Mouse (Mus musculus): Measurements from ENCODE around the gene Sema3a. TPM values are rescaled to one million over a fixed set of nuclear protein-coding genes. Genes with fewer than 3 reads are reported as not detected.

The Sema3a gene
- total RNA-seq (2015): not detected in 2 replicates
- total RNA-seq (2017): not detected in 2 replicates

- ATAC-seq (ENCODE audit: poor library complexity, severe bottlenecking): no peak
These were observed at the start of gene Sema3a for GRCm38 (mm10) chr5:13125241-13125692. Gene Sema3a (plus strand): TSS chr5:13125414.

DNA sequence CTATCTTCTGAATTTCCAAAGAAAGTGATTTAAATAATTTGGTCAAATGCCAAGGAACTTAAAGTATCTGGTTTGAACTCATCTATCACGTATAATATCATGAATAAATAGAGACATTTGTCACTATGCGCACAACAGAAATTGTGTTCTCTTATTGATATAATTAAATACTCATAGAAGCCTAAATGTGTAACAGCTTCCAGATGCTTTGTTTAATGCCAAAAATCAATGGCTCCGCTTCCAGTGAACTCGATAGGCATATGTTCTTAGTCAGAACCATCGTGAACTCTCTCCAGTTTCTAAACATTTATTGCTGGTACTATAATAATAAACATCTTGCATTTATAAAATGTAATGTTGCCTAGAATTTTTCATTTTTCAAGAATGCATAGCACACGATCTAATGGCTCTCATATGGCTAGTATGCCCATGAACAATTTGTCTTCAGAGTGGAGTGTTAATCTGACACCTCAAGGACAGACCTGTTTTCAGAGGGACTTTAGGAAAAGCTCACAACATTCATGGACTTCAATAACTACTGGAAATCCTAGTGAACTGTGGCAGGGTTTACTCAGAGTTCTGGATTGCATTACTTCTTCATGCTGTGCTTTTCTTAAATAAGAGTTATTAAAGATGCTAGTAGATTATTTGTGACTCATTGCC lies 40.3 kb upstream of the Sema3a start:
- ATAC-seq (ENCODE audit: poor library complexity, severe bottlenecking): no peak

DNA sequence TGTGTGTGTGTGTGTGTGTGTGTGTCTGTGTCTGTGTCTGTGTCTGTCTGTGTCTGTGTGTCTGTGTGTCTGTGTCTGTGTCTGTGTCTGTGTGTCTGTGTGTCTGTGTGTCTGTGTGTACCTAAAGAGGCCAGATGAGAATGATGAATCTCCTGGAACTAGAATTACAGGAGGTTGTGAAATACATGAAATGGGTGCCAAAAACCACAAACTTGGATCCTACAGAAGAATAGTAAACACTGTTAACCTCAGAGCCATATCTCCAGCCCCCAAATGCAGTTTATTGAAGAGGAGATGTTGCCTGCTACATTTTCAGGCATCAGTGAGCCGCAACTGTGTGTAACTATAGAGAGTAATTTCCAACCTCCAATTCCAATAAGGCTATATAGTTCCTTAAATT lies 34.8 kb upstream of the Sema3a start:
- no peak for ATAC-seq (ENCODE audit: poor library complexity, severe bottlenecking)

DNA sequence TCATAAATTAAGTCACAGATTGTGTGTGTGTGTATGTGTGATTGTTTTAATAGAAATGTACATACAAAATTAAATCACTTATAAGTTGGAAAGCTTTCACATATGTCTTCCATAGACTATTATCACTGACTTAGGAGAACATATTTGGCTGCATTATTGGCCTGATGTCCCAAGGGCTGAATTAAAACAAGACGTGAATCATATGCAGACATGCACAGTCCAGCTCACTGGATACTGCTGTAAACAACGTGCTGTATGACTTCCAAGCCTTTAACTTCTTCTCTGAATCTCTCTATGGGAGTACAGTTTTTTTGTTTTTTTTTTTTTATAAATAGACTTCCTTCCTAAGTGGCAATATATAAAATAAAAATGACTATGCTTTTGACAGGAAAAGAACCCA lies 15.7 kb upstream of the Sema3a start:
- no peak for ATAC-seq (ENCODE audit: poor library complexity, severe bottlenecking)

DNA sequence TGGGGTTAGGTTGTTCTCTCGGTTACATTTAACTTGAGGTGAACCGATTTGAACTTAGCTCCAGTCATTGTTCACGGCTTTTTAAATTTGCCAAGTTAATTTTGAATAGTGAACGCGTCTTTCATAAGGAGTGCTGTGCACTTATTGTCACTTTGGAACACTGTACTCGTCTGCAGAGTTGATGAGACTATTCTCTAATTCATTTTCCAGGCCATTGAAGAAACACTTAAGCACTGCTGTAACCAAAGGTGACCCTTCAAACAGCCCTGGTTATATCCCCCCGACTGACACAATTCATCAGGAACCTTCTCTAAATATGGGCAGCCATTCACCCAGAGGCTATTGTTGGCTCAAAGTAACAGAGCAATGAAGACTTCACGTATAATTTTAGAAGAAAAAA lies 8.0 kb upstream of the Sema3a start:
- ATAC-seq (ENCODE audit: poor library complexity, severe bottlenecking): no peak

- ATAC-seq (ENCODE audit: poor library complexity, severe bottlenecking): no peak
These were observed 543 bp downstream of the Sema3a start for GRCm38 (mm10) chr5:13125757-13126156.

DNA sequence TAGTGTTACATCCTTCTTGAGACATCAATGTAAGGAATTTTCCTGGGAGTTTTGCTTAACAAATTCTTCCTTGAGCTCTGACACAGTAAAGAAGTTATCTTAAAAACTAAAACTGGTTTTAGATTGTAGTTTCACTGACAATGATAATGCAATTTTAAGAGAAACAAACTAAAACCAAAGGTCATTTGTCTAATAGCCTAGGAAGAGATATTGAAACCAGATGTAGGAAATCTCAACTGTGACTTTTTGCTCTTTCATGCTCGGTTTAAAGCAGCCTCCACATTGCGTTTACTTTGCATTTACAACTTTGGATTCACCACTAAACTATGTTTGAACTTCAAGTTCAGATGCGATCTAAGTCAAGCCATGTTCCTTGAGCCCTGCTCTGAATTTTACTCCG lies 982 bp downstream of the Sema3a start:
- ATAC-seq (ENCODE audit: poor library complexity, severe bottlenecking): no peak

DNA sequence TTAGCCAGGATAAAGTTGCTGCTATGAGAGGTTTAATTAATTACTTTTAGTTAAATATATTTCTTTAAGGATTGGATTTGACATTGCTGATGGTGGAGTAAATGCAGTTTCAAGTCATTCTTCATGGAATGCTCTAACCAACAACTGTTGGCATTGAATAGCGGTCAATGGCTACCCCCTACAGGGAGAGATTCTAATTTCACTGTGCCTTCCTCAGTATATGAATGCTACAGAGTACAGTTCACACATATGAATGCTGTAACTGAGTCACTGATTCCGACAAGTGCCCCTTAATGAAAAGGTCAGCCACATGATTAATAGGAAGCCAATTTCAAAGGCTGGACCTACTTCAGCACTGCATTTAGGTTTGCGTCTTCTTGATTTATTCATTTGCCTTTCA lies 1.9 kb downstream of the Sema3a start:
- no peak for ATAC-seq (ENCODE audit: poor library complexity, severe bottlenecking)

- ATAC-seq (ENCODE audit: poor library complexity, severe bottlenecking): no peak
These were observed 19.7 kb downstream of the Sema3a start for GRCm38 (mm10) chr5:13144733-13145457.

DNA sequence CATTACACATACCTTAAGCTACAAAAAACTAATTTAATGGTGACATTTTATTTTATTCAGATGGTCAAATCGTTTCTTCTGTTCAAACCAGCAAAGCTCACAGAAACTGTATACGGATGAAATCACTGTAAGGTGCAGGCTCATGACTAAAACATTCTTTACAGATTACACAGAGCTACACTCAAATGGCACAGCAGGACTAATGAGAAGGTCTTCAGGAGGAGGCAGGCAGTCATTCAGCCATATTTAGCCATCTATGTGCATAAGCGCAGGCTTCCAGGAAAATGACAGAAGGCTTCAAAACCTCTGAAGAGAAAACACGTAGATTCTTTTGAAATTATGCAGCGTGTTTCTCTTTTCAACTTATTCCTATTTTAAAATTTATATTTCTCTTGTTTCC lies 24.7 kb downstream of the Sema3a start:
- no peak for ATAC-seq (ENCODE audit: poor library complexity, severe bottlenecking)

- ATAC-seq (ENCODE audit: poor library complexity, severe bottlenecking): no peak
These were observed 25.8 kb downstream of the Sema3a start for GRCm38 (mm10) chr5:13151002-13151401.

DNA sequence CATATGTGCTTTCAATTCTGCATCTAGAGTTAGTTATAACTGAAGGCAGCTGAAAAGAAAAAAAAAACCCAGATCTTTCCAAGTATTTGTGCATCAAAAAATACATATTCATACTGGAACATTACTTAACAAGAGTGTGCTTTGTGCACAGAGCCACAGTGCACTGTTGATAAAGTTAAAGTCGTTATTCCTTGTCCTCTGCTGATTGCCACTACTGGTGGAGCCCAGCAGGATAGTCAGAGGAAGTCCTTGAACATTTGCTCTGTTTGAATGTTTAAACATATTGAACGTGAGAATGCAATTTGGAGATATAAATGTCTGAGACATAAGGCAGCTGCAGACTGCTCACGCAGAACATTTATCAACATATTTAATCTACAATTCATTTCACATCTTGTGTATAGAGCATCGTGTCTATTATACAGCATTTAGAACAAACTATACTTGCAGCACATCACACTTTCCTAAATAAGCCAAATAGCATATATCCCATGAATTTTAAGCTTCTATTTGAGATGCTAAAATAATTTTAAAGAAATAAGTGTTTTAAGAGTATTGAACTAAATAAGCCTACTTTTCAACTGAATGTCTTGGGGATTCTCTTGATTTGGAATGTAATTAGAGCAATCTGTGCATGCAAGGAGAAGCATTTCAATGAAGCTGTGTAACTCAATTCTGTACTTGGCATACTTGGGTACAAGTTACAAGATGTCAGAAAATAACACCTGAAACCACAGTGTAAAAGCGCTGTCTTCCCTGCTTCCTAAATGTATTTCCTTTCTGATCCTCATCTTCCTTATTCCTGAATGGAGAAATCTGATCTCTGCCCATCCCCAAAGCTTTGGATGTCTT lies 32.8 kb downstream of the Sema3a start:
- no peak for ATAC-seq (ENCODE audit: poor library complexity, severe bottlenecking)

DNA sequence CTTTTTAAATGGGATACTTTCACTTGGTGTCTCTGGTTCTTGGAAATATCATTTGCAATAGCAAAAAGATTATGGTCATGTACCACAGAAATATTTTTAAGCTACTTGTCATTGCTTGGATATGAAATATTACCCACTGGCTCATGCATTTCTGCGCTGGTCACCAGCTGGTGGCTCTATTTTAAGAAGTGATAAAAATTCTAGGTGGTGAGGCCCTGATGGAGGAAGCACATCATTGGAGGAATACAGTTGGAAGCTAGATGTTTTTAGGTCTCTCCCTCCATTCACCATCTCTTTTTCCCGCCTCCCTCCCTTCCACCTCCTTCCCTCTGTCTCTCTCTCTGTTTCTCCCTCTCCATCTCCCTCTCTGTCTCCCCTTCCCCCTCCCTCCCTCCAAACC lies 57.0 kb downstream of the Sema3a start:
- ATAC-seq (ENCODE audit: poor library complexity, severe bottlenecking): no peak

DNA sequence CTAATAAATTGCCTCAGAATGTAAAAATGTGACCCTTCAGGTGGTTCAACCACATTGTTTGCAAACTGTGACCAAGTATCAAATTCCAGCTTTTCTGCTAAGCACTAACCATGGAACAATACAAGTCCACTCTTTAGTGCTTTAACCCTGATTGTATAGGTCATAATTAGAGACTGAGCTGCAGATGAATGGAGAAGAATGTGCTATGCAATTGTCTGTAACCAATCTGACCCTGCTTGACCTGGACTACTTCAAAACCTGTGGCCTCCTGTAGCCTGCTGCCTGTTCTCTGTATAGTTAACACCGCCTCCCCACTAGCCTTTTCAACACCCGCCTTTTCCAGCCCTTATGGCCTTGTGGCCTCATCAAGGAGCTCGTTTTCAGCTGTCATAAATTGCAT lies 72.7 kb downstream of the Sema3a start:
- ATAC-seq (ENCODE audit: poor library complexity, severe bottlenecking): no peak

GRCm38 (mm10) chr5:13199709-13200108 lies 74.5 kb downstream of the Sema3a start:
- no peak for ATAC-seq (ENCODE audit: poor library complexity, severe bottlenecking)

- ATAC-seq (ENCODE audit: poor library complexity, severe bottlenecking): no peak
These were observed 130.1 kb downstream of the Sema3a start for GRCm38 (mm10) chr5:13255353-13255752.

DNA sequence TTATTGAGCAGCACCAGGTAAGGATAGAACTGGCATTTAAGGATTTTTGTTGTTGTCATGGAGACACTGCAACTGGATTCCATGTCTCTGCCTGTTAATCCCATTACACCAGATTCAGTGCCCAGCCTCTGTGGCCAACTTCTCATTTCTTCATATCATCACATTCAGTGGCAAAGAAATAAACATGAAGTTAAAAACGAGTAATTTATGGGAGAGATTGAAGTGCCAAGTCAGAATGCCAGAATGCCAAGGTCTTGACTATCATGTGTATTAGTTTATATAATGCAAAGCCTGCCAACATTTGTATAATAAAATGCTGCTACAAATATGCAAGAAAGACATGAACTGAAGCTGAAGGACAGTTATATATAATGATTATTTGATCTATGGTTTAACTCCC lies 131.1 kb downstream of the Sema3a start:
- ATAC-seq (ENCODE audit: poor library complexity, severe bottlenecking): no peak

- no peak for ATAC-seq (ENCODE audit: poor library complexity, severe bottlenecking)
These were observed 137.9 kb downstream of the Sema3a start for GRCm38 (mm10) chr5:13263087-13263486.

- ATAC-seq (ENCODE audit: poor library complexity, severe bottlenecking): no peak
These were observed 138.3 kb downstream of the Sema3a start for GRCm38 (mm10) chr5:13263539-13263938.

DNA sequence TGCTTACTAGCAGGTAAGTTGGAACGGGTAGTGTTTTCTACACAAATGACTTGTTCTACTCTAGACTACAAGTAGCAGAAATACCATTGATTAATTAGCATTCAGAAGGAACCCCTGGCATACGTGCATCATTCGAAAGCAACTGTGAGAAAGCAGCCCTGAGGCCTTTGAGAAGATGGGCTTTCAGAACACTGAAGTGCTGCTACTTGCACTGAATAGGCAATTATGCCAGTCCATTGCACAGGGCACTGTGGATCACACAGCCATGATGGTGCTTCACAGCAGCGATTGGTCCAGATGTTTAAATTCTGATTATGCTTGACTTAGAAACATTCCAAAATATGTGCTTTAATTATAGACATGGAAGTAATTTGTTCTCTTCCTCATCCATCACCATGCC lies 187.5 kb downstream of the Sema3a start:
- no peak for ATAC-seq (ENCODE audit: poor library complexity, severe bottlenecking)

- no peak for ATAC-seq (ENCODE audit: poor library complexity, severe bottlenecking)
These were observed 188.8 kb downstream of the Sema3a start for GRCm38 (mm10) chr5:13313977-13314376.

All from megakaryocyte, adult 5-6 weeks (primary cell).